Mouse (Mus musculus): ENCODE data around the gene Lcn11.

DNA sequence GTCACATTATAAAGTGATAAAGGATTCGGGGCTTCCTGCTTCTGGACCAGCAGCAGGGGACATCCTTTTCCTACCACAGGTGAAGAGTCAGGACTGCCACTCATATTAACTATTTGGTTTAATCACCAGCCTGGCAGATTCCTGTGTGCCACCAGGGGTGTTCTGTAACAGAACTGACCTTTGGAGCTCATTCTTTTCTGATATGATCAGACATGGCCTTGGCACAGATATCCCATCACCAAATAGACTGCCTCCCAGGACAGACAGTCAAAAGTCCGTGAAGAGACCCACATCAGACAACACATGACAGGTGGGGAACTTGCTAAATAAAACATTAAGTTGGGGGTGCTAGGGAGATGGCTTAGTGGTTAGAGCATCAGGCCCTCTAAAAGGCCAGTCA is 34.9 kb downstream of the Lcn11 start:
- TF ChIP-seq POLR2A (IDR thresholded peaks at IDR 0.05; ENCODE audit: borderline replicate concordance, control insufficient read depth, low read depth, low read length) (no peak), CTCF (IDR thresholded peaks at IDR 0.05; ENCODE audit: control insufficient read depth, insufficient read depth, low read length) (no peak)
